Mouse (Mus musculus): Measurements from ENCODE around the gene Opn3. TPM values are rescaled to one million over a fixed set of nuclear protein-coding genes. Genes with fewer than 3 reads are reported as not detected.

Gene Opn3
- 9.3 and 9.4 TPM in 2 replicates for polyA plus RNA-seq (2015; fragmentation: Nextera tagmentation; extraction: Ambion mirVana)

DNA sequence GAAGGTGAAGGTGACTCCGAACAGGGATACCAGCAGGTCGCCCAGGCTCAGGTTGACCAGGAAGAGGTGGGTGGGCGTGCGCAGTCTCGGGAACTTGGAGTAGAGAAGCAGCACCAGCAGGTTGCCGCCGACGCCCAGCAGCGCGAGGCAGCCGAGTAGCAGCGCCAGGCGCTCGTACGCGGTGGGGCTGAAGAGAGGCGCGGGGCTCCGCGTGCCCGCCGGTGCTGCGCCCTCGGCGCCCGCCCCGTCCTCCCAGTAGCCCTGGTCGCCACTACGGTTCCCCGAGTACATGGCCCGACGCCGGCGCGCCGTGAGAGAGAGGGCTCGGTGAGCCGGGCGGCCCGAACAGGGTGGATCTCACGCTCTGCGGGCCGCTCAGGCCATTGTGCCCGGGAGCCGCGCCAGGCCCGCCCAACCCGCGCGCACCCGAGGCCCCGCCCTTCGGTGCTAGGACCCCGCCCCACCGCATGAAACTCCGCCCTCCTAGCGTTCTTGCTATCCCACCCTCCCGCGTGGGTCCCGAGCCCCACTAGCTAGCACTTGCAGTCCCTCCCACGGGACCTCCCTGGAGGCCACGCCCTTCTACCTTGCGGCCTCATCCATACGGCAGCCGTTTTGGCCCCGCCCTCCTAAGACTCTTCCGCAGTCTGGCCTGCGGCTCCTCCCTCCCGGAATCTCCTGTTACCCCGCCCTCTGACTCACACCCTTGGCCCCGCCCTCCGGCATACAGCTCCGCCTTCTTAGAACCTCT is at the start of gene Opn3, which contains the start of gene Chml:
Opn3 (minus strand) TSS at position 531 of the 751 bp plus-strand sequence.
Chml (minus strand) TSS at position 656 of the 751 bp plus-strand sequence.
- peak; percentile 98 for ATAC-seq (ENCODE audit: low FRiP score, low TSS enrichment)
- Histone ChIP-seq H3K4me2 (replicated peaks; ENCODE audit: low read depth, low read length) (peak within 1 kb of the TSS; percentile 73), H3K27me3 (ENCODE audit: insufficient read depth, low read length) (no peaks in the 10 kb centered on the region), H3K9ac (replicated peaks; ENCODE audit: low read length) (peak within 1 kb of the TSS; percentile 87), H3K4me1 (ENCODE audit: insufficient read depth, low read length) (peaks cover 9% of the 10 kb centered on the region), H3K36me3 (ENCODE audit: insufficient read depth, low read length) (peaks cover 8% of the 10 kb centered on the region), H3K9me3 (ENCODE audit: low read length) (no peaks in the 10 kb centered on the region), H3K27ac (ENCODE audit: low read length) (peak within 1 kb of the TSS; percentile 86), H3K4me3 (ENCODE audit: low read length) (peak within 1 kb of the TSS; percentile 82)
- 0% methylated on average over 67 of the region's 73 CpGs for WGBS

DNA sequence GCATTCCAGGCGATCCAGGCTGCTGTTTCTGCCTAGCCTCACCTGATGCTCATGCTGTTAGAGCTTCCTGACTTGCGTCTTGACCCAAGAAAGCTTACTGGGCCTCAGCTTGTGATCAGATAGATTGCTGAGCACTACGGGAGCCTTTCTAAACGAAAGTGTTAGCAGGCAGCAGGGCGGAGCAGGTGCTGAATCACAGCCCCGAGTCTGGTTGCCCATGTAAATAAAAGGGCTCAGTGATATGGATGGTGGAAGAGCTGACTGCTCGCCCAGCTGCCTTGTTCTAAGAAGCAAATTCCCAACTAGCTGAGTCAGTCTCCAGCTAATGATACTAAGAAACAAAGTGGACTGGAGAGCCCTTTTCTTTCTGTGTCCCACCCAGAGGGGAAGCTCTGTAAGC is 33.2 kb upstream of the Opn3 start:
- 41% methylated on average over 7 of the region's 7 CpGs for WGBS
- no peak for ATAC-seq (ENCODE audit: low FRiP score, low TSS enrichment)
- Histone ChIP-seq H3K4me3 (ENCODE audit: low read length) (no peak overlapping the region), H3K36me3 (ENCODE audit: insufficient read depth, low read length) (no peaks in the 10 kb centered on the region), H3K4me2 (replicated peaks; ENCODE audit: low read depth, low read length) (no peak overlapping the region), H3K4me1 (ENCODE audit: insufficient read depth, low read length) (no peaks in the 10 kb centered on the region), H3K9ac (replicated peaks; ENCODE audit: low read length) (no peak overlapping the region), H3K27ac (ENCODE audit: low read length) (no peak overlapping the region), H3K9me3 (ENCODE audit: low read length) (no peaks in the 10 kb centered on the region), H3K27me3 (ENCODE audit: insufficient read depth, low read length) (no peaks in the 10 kb centered on the region)

DNA sequence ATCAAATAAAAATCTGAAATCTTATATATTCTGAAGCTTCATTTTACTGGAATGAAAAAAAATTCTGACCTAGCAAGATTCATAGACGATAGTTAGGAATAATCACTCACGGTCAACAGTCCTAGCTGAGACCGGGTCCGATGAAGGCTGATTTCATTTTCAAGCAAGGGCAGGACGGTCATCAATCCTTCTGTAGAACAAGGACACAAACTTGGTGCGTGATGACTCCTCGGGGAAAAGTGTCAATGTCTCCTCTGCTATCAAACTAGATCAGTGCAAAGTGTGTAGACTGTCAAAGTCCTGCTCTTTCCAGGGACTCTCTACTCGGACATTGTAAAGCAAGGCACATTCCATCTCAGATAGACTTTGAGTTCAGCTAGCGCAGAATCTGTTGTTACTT is 24.3 kb upstream of the Opn3 start:
- Histone ChIP-seq H3K27me3 (ENCODE audit: insufficient read depth, low read length) (no peaks in the 10 kb centered on the region), H3K4me2 (replicated peaks; ENCODE audit: low read depth, low read length) (no peak overlapping the region), H3K9me3 (ENCODE audit: low read length) (no peaks in the 10 kb centered on the region), H3K4me1 (ENCODE audit: insufficient read depth, low read length) (no peaks in the 10 kb centered on the region), H3K9ac (replicated peaks; ENCODE audit: low read length) (no peak overlapping the region), H3K36me3 (ENCODE audit: insufficient read depth, low read length) (no peaks in the 10 kb centered on the region), H3K4me3 (ENCODE audit: low read length) (no peak overlapping the region), H3K27ac (ENCODE audit: low read length) (no peak overlapping the region)
- no peak for ATAC-seq (ENCODE audit: low FRiP score, low TSS enrichment)
- WGBS: 86% methylated on average over 9 of the region's 9 CpGs

DNA sequence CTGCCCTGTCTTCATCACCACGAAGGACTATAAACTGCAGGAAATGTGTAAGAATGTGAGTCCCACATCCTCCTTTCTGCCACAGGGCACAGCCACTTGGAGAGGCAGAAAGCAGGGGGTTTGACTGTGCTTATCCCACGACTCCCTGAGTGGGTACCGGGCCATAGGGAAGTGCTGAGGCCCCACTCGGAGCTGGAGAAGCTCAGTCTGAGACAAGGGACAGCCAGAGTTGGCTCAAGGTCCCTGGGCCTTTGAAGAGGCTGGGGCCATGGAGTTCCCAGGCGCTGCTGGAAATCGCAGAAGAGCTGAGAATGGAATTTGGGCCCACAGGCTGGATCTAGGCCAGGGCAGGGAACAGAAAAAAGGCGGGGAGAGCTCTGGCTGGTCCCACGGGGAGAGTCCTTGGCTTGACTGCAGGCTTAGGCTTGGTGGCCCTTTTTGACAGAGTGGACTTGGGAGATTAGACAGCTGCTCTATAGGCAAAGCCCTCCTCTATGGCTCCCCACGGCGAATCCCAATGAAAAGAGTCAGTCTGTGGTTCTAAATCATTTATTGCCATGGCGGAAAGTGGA is 19.8 kb upstream of the Opn3 start:
- Histone ChIP-seq H3K27ac (ENCODE audit: low read length) (no peak overlapping the region), H3K4me2 (replicated peaks; ENCODE audit: low read depth, low read length) (no peak overlapping the region), H3K27me3 (ENCODE audit: insufficient read depth, low read length) (no peaks in the 10 kb centered on the region), H3K9ac (replicated peaks; ENCODE audit: low read length) (no peak overlapping the region), H3K4me3 (ENCODE audit: low read length) (no peak overlapping the region), H3K36me3 (ENCODE audit: insufficient read depth, low read length) (no peaks in the 10 kb centered on the region), H3K9me3 (ENCODE audit: low read length) (no peaks in the 10 kb centered on the region), H3K4me1 (ENCODE audit: insufficient read depth, low read length) (no peaks in the 10 kb centered on the region)
- WGBS: 76% methylated on average over 11 of the region's 11 CpGs
- peak; percentile 71 for ATAC-seq (ENCODE audit: low FRiP score, low TSS enrichment)

DNA sequence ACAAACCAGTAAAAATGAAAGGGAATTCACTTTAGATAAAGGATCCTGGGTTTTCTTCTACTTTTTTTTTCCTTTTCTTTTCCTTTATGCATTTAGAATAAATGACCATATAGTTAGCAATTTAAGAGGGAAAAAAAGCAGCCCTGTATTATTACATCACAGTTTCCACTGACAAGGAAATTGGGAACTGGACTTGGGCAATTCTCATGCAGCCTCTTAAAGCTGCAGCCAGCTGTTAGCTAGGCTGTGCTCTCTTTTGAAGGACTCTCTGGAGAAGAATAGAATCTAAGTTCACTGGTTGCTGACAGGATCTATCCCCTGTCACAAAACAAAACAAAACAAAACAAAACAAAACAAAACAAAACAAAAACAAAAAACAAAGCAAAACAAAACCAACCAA is 15.4 kb upstream of the Opn3 start:
- H3K27me3 ChIP-seq (ENCODE audit: insufficient read depth, low read length): no peaks in the 10 kb centered on the region
- H3K9ac ChIP-seq (replicated peaks; ENCODE audit: low read length): no peak overlapping the region
- no peak; the same call in 1 of the 2 replicates for ATAC-seq (ENCODE audit: low FRiP score, low TSS enrichment)
- H3K36me3 ChIP-seq (ENCODE audit: insufficient read depth, low read length): no peaks in the 10 kb centered on the region
- H3K4me1 ChIP-seq (ENCODE audit: insufficient read depth, low read length): no peaks in the 10 kb centered on the region
- H3K9me3 ChIP-seq (ENCODE audit: low read length): no peaks in the 10 kb centered on the region
- no peak overlapping the region for H3K27ac ChIP-seq (ENCODE audit: low read length)
- H3K4me2 ChIP-seq (replicated peaks; ENCODE audit: low read depth, low read length): no peak overlapping the region
- no peak overlapping the region for H3K4me3 ChIP-seq (ENCODE audit: low read length)

DNA sequence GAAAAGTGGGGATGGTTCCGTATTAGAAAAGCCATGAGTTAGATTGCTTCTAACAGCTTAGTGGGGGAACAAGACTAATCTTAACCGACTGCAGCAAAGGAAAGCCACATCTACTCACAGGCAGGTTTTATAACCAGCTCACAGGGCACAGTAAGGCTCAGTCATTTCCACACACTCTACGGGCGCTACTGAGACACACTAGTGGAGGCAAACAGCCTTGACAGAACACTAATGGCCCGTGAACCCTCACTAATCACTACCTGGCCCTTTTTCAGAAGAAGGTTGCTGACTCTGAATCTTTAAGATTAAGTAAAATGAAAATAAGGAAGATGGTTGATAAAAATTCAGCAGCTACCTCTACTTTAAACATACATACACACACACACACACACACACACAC is 15.0 kb upstream of the Opn3 start:
- H3K4me1 ChIP-seq (ENCODE audit: insufficient read depth, low read length): no peaks in the 10 kb centered on the region
- peak; percentile 78; the same call in 1 of the 2 replicates for ATAC-seq (ENCODE audit: low FRiP score, low TSS enrichment)
- no peak overlapping the region for H3K27ac ChIP-seq (ENCODE audit: low read length)
- 46% methylated on average over 5 of the region's 5 CpGs for WGBS
- H3K9ac ChIP-seq (replicated peaks; ENCODE audit: low read length): no peak overlapping the region
- no peaks in the 10 kb centered on the region for H3K27me3 ChIP-seq (ENCODE audit: insufficient read depth, low read length)
- H3K4me3 ChIP-seq (ENCODE audit: low read length): no peak overlapping the region
- no peaks in the 10 kb centered on the region for H3K36me3 ChIP-seq (ENCODE audit: insufficient read depth, low read length)
- no peak overlapping the region for H3K4me2 ChIP-seq (replicated peaks; ENCODE audit: low read depth, low read length)
- H3K9me3 ChIP-seq (ENCODE audit: low read length): no peaks in the 10 kb centered on the region

DNA sequence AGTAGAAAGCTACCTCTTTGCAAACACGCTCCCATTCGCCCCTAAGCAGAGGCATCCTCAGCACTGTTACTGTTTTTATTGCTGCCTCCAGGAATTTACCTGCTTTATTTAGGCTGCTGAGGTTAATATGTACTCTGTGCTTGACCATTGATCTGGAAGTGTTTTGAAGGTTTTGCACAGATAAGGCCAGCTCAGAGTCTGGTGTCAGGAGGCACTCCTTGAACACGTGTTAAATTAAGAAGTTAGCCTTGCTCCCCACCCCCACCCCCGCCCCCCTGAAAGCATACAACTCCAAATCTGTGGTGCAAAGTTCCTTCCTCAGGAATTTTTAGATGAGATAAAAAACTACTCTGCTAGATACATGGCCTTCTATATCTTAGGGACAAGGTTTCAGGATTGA is 8.6 kb upstream of the Opn3 start:
- Histone ChIP-seq H3K4me3 (ENCODE audit: low read length) (no peak overlapping the region), H3K4me1 (ENCODE audit: insufficient read depth, low read length) (no peaks in the 10 kb centered on the region), H3K27ac (ENCODE audit: low read length) (no peak overlapping the region), H3K27me3 (ENCODE audit: insufficient read depth, low read length) (no peaks in the 10 kb centered on the region), H3K9me3 (ENCODE audit: low read length) (no peaks in the 10 kb centered on the region), H3K9ac (replicated peaks; ENCODE audit: low read length) (no peak overlapping the region), H3K4me2 (replicated peaks; ENCODE audit: low read depth, low read length) (no peak overlapping the region), H3K36me3 (ENCODE audit: insufficient read depth, low read length) (no peaks in the 10 kb centered on the region)
- no peak for ATAC-seq (ENCODE audit: low FRiP score, low TSS enrichment)
- 73% methylated on average over 4 of the region's 4 CpGs for WGBS

DNA sequence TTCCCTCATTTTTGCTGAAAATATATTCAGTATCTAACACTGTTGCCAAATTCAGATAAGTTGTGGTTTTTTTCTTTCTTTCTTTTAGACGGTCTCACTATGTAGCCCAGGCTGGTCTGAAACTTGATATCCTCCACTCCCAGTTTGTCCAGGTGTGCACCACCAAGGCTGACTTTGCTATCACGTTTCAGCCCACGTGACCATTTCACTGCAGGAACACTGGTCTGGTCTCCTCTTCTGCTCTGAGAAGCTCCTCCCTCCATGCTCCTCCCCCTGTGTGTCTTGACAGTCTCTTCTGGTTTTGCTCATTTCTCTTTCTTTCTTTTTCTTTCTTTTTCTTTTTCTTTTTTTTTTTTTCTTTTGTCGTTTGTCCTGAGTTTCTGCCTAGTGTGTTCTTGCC is 7.2 kb upstream of the Opn3 start:
- no peak overlapping the region for H3K27ac ChIP-seq (ENCODE audit: low read length)
- no peak overlapping the region for H3K9ac ChIP-seq (replicated peaks; ENCODE audit: low read length)
- H3K4me3 ChIP-seq (ENCODE audit: low read length): no peak overlapping the region
- ATAC-seq (ENCODE audit: low FRiP score, low TSS enrichment): peak; percentile 81; the same call in 1 of the 2 replicates
- no peaks in the 10 kb centered on the region for H3K4me1 ChIP-seq (ENCODE audit: insufficient read depth, low read length)
- H3K4me2 ChIP-seq (replicated peaks; ENCODE audit: low read depth, low read length): no peak overlapping the region
- H3K36me3 ChIP-seq (ENCODE audit: insufficient read depth, low read length): no peaks in the 10 kb centered on the region
- WGBS: 24% methylated on average over 4 of the region's 4 CpGs
- no peaks in the 10 kb centered on the region for H3K27me3 ChIP-seq (ENCODE audit: insufficient read depth, low read length)
- no peaks in the 10 kb centered on the region for H3K9me3 ChIP-seq (ENCODE audit: low read length)

DNA sequence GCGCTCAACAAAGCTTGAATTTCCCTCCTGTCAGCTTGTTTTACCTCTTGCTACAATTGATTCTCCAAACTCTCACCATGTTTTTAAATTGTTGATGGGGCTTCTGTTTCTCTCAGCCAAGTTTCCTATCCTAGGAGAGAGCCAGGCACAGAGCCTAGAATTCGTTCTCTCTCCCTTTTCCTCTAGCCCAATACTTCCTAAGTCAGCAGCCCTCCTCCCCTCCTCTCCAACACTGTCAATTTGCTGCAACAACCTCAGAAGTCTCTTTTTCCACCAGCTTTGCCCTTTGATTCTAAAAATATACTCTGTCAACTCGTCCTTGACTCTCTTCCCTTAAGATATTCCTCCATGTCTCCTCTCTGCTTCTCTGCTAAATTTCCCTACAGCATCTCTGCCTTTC is 6.8 kb upstream of the Opn3 start:
- Histone ChIP-seq H3K4me1 (ENCODE audit: insufficient read depth, low read length) (no peaks in the 10 kb centered on the region), H3K9ac (replicated peaks; ENCODE audit: low read length) (no peak overlapping the region), H3K4me3 (ENCODE audit: low read length) (no peak overlapping the region), H3K9me3 (ENCODE audit: low read length) (no peaks in the 10 kb centered on the region), H3K36me3 (ENCODE audit: insufficient read depth, low read length) (no peaks in the 10 kb centered on the region), H3K4me2 (replicated peaks; ENCODE audit: low read depth, low read length) (no peak overlapping the region), H3K27ac (ENCODE audit: low read length) (no peak overlapping the region), H3K27me3 (ENCODE audit: insufficient read depth, low read length) (no peaks in the 10 kb centered on the region)
- no peak for ATAC-seq (ENCODE audit: low FRiP score, low TSS enrichment)
- 49% methylated on average over 3 of the region's 3 CpGs for WGBS

DNA sequence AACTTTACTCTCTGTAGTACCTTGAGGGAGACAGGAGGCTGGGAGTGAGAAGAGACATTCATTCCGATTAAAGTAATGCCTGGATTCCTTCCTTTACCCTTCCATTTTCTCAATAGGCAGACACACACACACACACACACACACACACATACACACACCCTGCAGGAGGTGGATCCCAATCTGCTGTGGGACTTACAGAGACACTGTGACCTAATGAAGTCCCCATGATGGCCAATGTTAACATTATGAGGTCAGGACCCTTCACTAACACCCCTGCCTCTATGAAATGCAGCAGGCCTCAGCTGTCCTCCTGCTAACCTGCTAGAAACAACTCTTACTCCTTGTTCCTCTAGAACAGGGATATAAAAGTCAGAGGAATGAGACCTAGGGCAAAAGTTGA is 5.7 kb upstream of the Opn3 start, which contains the start of gene Wdr64:
Wdr64 (plus strand) TSS at position 301 of the 400 bp plus-strand sequence.
- Histone ChIP-seq H3K4me3 (ENCODE audit: low read length) (no peak within 1 kb of the TSS), H3K4me1 (ENCODE audit: insufficient read depth, low read length) (no peaks in the 10 kb centered on the region), H3K9ac (replicated peaks; ENCODE audit: low read length) (no peak within 1 kb of the TSS), H3K9me3 (ENCODE audit: low read length) (no peaks in the 10 kb centered on the region), H3K27ac (ENCODE audit: low read length) (no peak within 1 kb of the TSS), H3K36me3 (ENCODE audit: insufficient read depth, low read length) (no peaks in the 10 kb centered on the region), H3K4me2 (replicated peaks; ENCODE audit: low read depth, low read length) (no peak within 1 kb of the TSS), H3K27me3 (ENCODE audit: insufficient read depth, low read length) (no peaks in the 10 kb centered on the region)
- no peak for ATAC-seq (ENCODE audit: low FRiP score, low TSS enrichment)
- whole genome bisulfite sequencing: 79% methylated on average over 1 of the region's 1 CpGs

All from kidney, embryonic 16.5 days (tissue).